Mouse (Mus musculus) bone marrow macrophage, adult 2 months (primary cell): ENCODE results near the gene Cdc40.

Experiments used
- CTCF ChIP-seq: IDR thresholded peaks from 2 replicates; pipeline ENCODE4 v1.5.1; 2012; ENCODE audit warnings: low read depth, mild to moderate bottlenecking, low read length, moderate library complexity
- POLR2A ChIP-seq: IDR thresholded peaks from 2 replicates; pipeline ENCODE4 v1.6.1; 2012; ENCODE audit warnings: mild to moderate bottlenecking, low read depth, low read length, borderline replicate concordance

- TF ChIP-seq POLR2A: no peak
- no peak for TF ChIP-seq CTCF
Observed at GRCm38 (mm10) chr10:40855616-40856015, 27.5 kb downstream of the Cdc40 start.
